Mouse (Mus musculus) spleen, embryonic (tissue): ENCODE measurements around the gene Rab3il1.

ENCODE experiments used
- CTCF ChIA-PET: fragments of 350-600 bp; sonication (Branson Sonifier 250); formaldehyde crosslinking; loops from one replicate; lab custom pipeline; 2022; lab: Charles Lee

Gene Rab3il1

DNA sequence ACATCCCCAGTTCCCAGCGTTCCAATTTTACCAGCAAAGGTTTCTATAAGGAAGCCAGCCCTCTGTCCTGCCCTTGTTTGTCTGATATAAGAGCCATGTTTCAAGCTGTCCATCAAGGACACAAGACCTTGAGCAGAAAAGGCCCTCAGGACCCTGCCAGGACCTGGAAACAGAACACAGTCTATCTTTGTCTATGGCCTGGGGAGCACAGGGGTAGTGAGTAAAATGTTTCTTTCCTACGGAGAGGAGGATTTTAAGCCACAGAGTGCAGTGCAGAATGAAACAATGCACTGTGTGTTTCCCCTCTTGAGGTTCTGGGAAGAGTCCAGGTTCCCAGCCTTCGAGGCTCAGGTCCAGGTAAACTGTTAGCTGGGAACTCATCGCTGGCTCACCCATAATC lies 85.5 kb downstream of the Rab3il1 start:
- CTCF ChIA-PET = no interaction called here
